Mouse (Mus musculus): ENCODE data around the gene Gm21173.
"Not testable (repeated sequence)": the region's sequence is repeated elsewhere in the genome, so short reads cannot be mapped to it uniquely, and the experiment has no call there.

Gene Gm21173

GRCm38 (mm10) chrY:76761300-76761699 is at the start of gene Gm21173:
TSS of gene Gm21173 (plus strand) at chrY:76761600.
- in situ Hi-C loops (cut with MboI, MseI), result not testable (repeated sequence)

Data from T-helper 1 cell (primary cell).